Mouse (Mus musculus) ES-Bruce4 (cell line): ENCODE results near the gene Nrxn1. TPM values are rescaled to one million over a fixed set of nuclear protein-coding genes. Genes with fewer than 3 reads are reported as not detected.

Experiments
- H3K27ac ChIP-seq: 2 replicates; pipeline ENCODE4 v1.5.1; 2012; ENCODE audit warnings: low read length, inconsistent platforms; ENCODE audit not compliant: insufficient read depth
- H3K27me3 ChIP-seq: 2 replicates; pipeline ENCODE4 v1.6.1; 2012; ENCODE audit warnings: mild to moderate bottlenecking, low read length, inconsistent platforms; ENCODE audit not compliant: control insufficient read depth, poor library complexity, insufficient read depth, severe bottlenecking
- H3K36me3 ChIP-seq: 2 replicates; pipeline ENCODE4 v1.6.1; 2012; ENCODE audit warnings: inconsistent platforms, mild to moderate bottlenecking, low read length, moderate library complexity; ENCODE audit not compliant: control insufficient read depth, poor library complexity, insufficient read depth, severe bottlenecking
- H3K4me1 ChIP-seq: one replicate; pipeline ENCODE4 v1.8.1; 2011; ENCODE audit warnings: low read length; ENCODE audit not compliant: control insufficient read depth, insufficient read depth
- H3K4me3 ChIP-seq: 2 replicates; pipeline ENCODE4 v1.5.1; 2011; ENCODE audit warnings: low read depth, mild to moderate bottlenecking, low read length
- H3K9ac ChIP-seq: 2 replicates; pipeline ENCODE4 v1.6.1; 2012; ENCODE audit warnings: low read depth, mild to moderate bottlenecking, inconsistent platforms; ENCODE audit not compliant: poor library complexity, severe bottlenecking
- H3K9me3 ChIP-seq: replicated peaks from 2 replicates; pipeline ENCODE4 v1.6.1; 2012; ENCODE audit warnings: mild to moderate bottlenecking, low read length, inconsistent platforms; ENCODE audit not compliant: control insufficient read depth, poor library complexity, insufficient read depth, severe bottlenecking
- CTCF ChIP-seq: IDR thresholded peaks from one replicate; pipeline ENCODE4 v1.8.1; 2011; ENCODE audit warnings: low read depth, low read length
- EP300 ChIP-seq: IDR thresholded peaks from 2 replicates; pipeline ENCODE4 v1.6.1; 2011; ENCODE audit warnings: low read depth, low read length; ENCODE audit not compliant: insufficient read depth
- POLR2A ChIP-seq: IDR thresholded peaks from one replicate; pipeline ENCODE4 v1.8.1; 2011; ENCODE audit warnings: low read length; ENCODE audit not compliant: insufficient read depth
- polyA plus RNA-seq: library from polyadenylated mRNA; stranded (reverse); fragments of >200 nt; gene quantifications from 2 replicates; pipeline ENCODE4 v1.2.4, GENCODE M21; 2011; ENCODE audit warnings: low read depth; ENCODE audit not compliant: missing spikeins, insufficient read depth, insufficient read length

The Nrxn1 gene
- polyA plus RNA-seq, 1 experiment: 5.6 TPM

GRCm38 (mm10) chr17:90079003-90079402, 1013.9 kb downstream of the Nrxn1 start:
- Histone ChIP-seq H3K9me3 (no peaks in the 10 kb centered on the region), H3K27ac (no peak overlapping the region), H3K4me1 (no peaks in the 10 kb centered on the region), H3K27me3 (no peaks in the 10 kb centered on the region; the same call in 1 of the 2 replicates), H3K9ac (no peak overlapping the region), H3K4me3 (no peak overlapping the region), H3K36me3 (no peaks in the 10 kb centered on the region)
- TF ChIP-seq EP300 (no peak), POLR2A (no peak), CTCF (no peak)

- Histone ChIP-seq H3K9ac (no peak overlapping the region), H3K9me3 (no peaks in the 10 kb centered on the region), H3K4me3 (no peak overlapping the region), H3K4me1 (no peaks in the 10 kb centered on the region), H3K27ac (no peak overlapping the region), H3K27me3 (no peaks in the 10 kb centered on the region; the same call in 1 of the 2 replicates), H3K36me3 (no peaks in the 10 kb centered on the region)
- TF ChIP-seq EP300 (no peak), POLR2A (no peak), CTCF (no peak)
Measured at GRCm38 (mm10) chr17:90078488-90078887, 1014.4 kb downstream of the Nrxn1 start.

GRCm38 (mm10) chr17:90062866-90063265, 1030.0 kb downstream of the Nrxn1 start:
- Histone ChIP-seq H3K4me3 (no peak overlapping the region), H3K9me3 (no peaks in the 10 kb centered on the region), H3K27ac (no peak overlapping the region), H3K36me3 (no peaks in the 10 kb centered on the region), H3K27me3 (no peaks in the 10 kb centered on the region), H3K4me1 (no peaks in the 10 kb centered on the region), H3K9ac (no peak overlapping the region)
- no peak for TF ChIP-seq CTCF
- no peak for TF ChIP-seq POLR2A
- TF ChIP-seq EP300: no peak

- H3K9ac ChIP-seq: no peak overlapping the region
- no peaks in the 10 kb centered on the region for H3K4me1 ChIP-seq
- no peak overlapping the region for H3K27ac ChIP-seq
- H3K9me3 ChIP-seq: no peaks in the 10 kb centered on the region
- H3K36me3 ChIP-seq: no peaks in the 10 kb centered on the region
- no peaks in the 10 kb centered on the region for H3K27me3 ChIP-seq
- TF ChIP-seq POLR2A (no peak), CTCF (no peak), EP300 (no peak)
- no peak overlapping the region for H3K4me3 ChIP-seq
Measured at GRCm38 (mm10) chr17:90060872-90061271, 1032.0 kb downstream of the Nrxn1 start.

- Histone ChIP-seq H3K9ac (no peak overlapping the region), H3K9me3 (no peaks in the 10 kb centered on the region), H3K36me3 (no peaks in the 10 kb centered on the region), H3K27ac (no peak overlapping the region), H3K4me3 (no peak overlapping the region), H3K27me3 (no peaks in the 10 kb centered on the region), H3K4me1 (no peaks in the 10 kb centered on the region)
- TF ChIP-seq EP300 (no peak), CTCF (no peak), POLR2A (no peak)
Measured at GRCm38 (mm10) chr17:90060168-90060567, 1032.7 kb downstream of the Nrxn1 start.

- H3K4me3 ChIP-seq: no peak overlapping the region
- TF ChIP-seq POLR2A (no peak), CTCF (no peak), EP300 (no peak)
- no peak overlapping the region for H3K27ac ChIP-seq
- no peaks in the 10 kb centered on the region for H3K36me3 ChIP-seq
- H3K9ac ChIP-seq: no peak overlapping the region
- no peaks in the 10 kb centered on the region for H3K9me3 ChIP-seq
- H3K27me3 ChIP-seq: no peaks in the 10 kb centered on the region
- H3K4me1 ChIP-seq: no peaks in the 10 kb centered on the region
Measured at GRCm38 (mm10) chr17:90059320-90060111, 1033.4 kb downstream of the Nrxn1 start.
